Mouse (Mus musculus) stomach, embryonic 14.5 days (tissue): ENCODE measurements around the gene Gm5286. TPM values are rescaled to one million over a fixed set of nuclear protein-coding genes. Genes with fewer than 3 reads are reported as not detected.
"Not testable (repeated sequence)": the region's sequence is repeated elsewhere in the genome, so short reads cannot be mapped to it uniquely, and the experiment has no call there.

Source experiments
- ATAC-seq: fragments of 200-750 bp; cut with Nextera tagmentation; 2 replicates; pipeline ENCODE4 v1.8.0; 2017; ENCODE audit warnings: low read depth, moderate TSS enrichment; ENCODE audit not compliant: insufficient number of reproducible peaks, insufficient read depth, low FRiP score
- H3K27ac ChIP-seq: fragments of 300-500 bp; sonication (generic); 2 replicates; pipeline ENCODE4 v1.5.1; 2014; ENCODE audit warnings: mild to moderate bottlenecking, low read length, moderate library complexity, mixed read lengths
- H3K27me3 ChIP-seq: fragments of 300-500 bp; sonication (generic); 2 replicates; pipeline ENCODE4 v1.6.1; 2014; ENCODE audit warnings: low read length, control low read depth, mixed read lengths; ENCODE audit not compliant: control insufficient read depth, insufficient read depth
- H3K36me3 ChIP-seq: fragments of 300-500 bp; sonication (generic); 2 replicates; pipeline ENCODE4 v1.6.1; 2014; ENCODE audit warnings: mild to moderate bottlenecking, control low read depth, low read length, moderate library complexity, mixed read lengths; ENCODE audit not compliant: control insufficient read depth, insufficient read depth
- H3K4me1 ChIP-seq: fragments of 300-500 bp; sonication (generic); 2 replicates; pipeline ENCODE4 v1.6.1; 2014; ENCODE audit warnings: low read length, control low read depth, mixed read lengths; ENCODE audit not compliant: control insufficient read depth, insufficient read depth
- H3K4me2 ChIP-seq: fragments of 300-500 bp; sonication (generic); replicated peaks from 2 replicates; pipeline ENCODE4 v1.6.1; 2014; ENCODE audit warnings: low read depth, low read length, control low read depth
- H3K4me3 ChIP-seq: fragments of 300-500 bp; sonication (generic); 2 replicates; pipeline ENCODE4 v1.5.1; 2014; ENCODE audit warnings: low read depth, low read length, control low read depth
- H3K9ac ChIP-seq: fragments of 300-500 bp; sonication (generic); replicated peaks from 2 replicates; pipeline ENCODE4 v1.6.1; 2014; ENCODE audit warnings: low read depth, mild to moderate bottlenecking, control low read depth, low read length, moderate library complexity, mixed read lengths
- H3K9me3 ChIP-seq: fragments of 300-500 bp; sonication (generic); 2 replicates; pipeline ENCODE4 v1.6.1; 2016; ENCODE audit warnings: low read depth, low read length, control low read depth; ENCODE audit not compliant: control insufficient read depth
- WGBS: fragments of 180-500 bp; shearing (Covaris S2); extraction: QIAGEN DNeasy Blood & Tissue Kit; methylation state at CpG from one replicate; pipeline ENCODE4 v1.1.7; 2014; 5-methylcytosine and 5-hydroxymethylcytosine counted together
- polyA plus RNA-seq: library from polyadenylated mRNA; unstranded; fragments of >200 nt; fragmentation: Nextera tagmentation; extraction: Ambion mirVana; gene quantifications from 2 replicates; pipeline ENCODE4 v1.2.1, GENCODE M21; 2014

The Gm5286 gene
- not detected in 2 replicates for polyA plus RNA-seq

DNA sequence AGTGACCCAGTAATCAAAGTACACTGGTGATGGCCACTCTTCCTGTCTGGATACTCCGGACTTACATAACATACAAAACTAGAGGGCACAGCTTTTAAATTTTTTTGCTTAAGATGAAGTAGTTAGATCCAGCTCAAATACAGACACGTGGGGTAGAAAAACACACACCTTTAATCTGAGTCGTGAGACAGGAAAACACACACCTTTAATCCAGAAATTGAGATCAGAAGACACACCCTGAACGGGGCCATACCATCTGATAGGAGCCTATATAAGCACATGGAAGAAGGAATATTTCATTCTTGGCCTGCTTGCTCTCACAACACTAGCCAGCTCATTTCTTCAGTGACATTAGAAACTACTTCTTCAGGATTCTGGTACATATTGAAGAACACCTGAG is at the start of gene Gm5286:
Gm5286 (plus strand) TSS at position 301 of the 400 bp plus-strand sequence.
- H3K4me2 ChIP-seq, H3K36me3 ChIP-seq, ATAC-seq, H3K9ac ChIP-seq, H3K4me3 ChIP-seq, H3K27ac ChIP-seq, H3K9me3 ChIP-seq, H3K4me1 ChIP-seq, H3K27me3 ChIP-seq: not testable (repeated sequence)
- 84% methylated on average over 1 of the region's 4 CpGs for WGBS

DNA sequence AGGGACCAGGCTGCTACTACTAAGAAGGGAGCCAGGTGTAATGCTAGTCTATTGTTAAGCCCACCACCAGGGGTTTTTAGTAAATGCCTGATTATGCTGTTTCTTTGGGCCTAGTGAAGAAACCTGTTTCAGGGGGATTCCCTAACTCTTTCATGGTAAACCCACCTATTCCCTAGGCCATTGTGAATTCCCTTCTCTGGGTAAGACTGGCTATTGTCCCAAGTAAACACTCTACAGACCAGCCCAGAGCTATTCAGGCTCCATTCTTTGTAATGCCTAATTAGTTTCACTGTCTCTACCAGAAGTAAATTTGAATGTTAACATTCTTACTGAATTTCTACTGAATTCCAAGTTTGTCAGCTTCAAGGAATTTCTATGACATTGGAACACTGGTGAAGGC is 29.2 kb upstream of the Gm5286 start:
- H3K4me1 ChIP-seq, H3K4me2 ChIP-seq, H3K9ac ChIP-seq, H3K27ac ChIP-seq, H3K27me3 ChIP-seq, H3K4me3 ChIP-seq, H3K36me3 ChIP-seq, H3K9me3 ChIP-seq, ATAC-seq: not testable (repeated sequence)

- WGBS: 85% methylated on average over 1 of the region's 1 CpGs
- not testable (repeated sequence) for H3K4me3 ChIP-seq, ATAC-seq, H3K9me3 ChIP-seq, H3K27me3 ChIP-seq, H3K4me1 ChIP-seq, H3K4me2 ChIP-seq, H3K36me3 ChIP-seq, H3K9ac ChIP-seq, H3K27ac ChIP-seq
These were observed 18.4 kb upstream of the Gm5286 start, which contains the start of gene Gm10696 for GRCm38 (mm10) chr3:94178093-94178492. Gm10696 (minus strand) TSS chr3:94178193.

Other genes with a start within 250 kb of the Gm5286 start
- gene Tdpoz5, start 235.4 kb upstream of the Gm5286 start, polyA plus RNA-seq: not detected in 2 replicates
- not detected in 2 replicates for gene Gm9125, start 141.8 kb upstream of the Gm5286 start, polyA plus RNA-seq
- not detected in 2 replicates for gene Gm10697, start 124.1 kb upstream of the Gm5286 start, polyA plus RNA-seq
- not detected in 2 replicates for gene Gm10696, start 18.5 kb upstream of the Gm5286 start, polyA plus RNA-seq
- gene Gm4778, start 67.3 kb downstream of the Gm5286 start, polyA plus RNA-seq: not detected in 2 replicates
- 12.7 and 12.8 TPM in 2 replicates for gene Them4, start 113.4 kb downstream of the Gm5286 start, polyA plus RNA-seq
- gene Them5, start 145.4 kb downstream of the Gm5286 start, polyA plus RNA-seq: 1.4 and 1.6 TPM in 2 replicates
- 2.1 and 2.2 TPM in 2 replicates for gene C2cd4d, start 165.7 kb downstream of the Gm5286 start, polyA plus RNA-seq
- gene Rorc, start 176.1 kb downstream of the Gm5286 start, polyA plus RNA-seq: 4.2 and 5.3 TPM in 2 replicates
- gene Lingo4, start 201.8 kb downstream of the Gm5286 start, polyA plus RNA-seq: 0.20 and 0.51 TPM in 2 replicates
- gene Tdrkh, start 216.6 kb downstream of the Gm5286 start, polyA plus RNA-seq: 10.6 and 12.6 TPM in 2 replicates
- 66.6 and 67.5 TPM in 2 replicates for gene Mrpl9, start 246.6 kb downstream of the Gm5286 start, polyA plus RNA-seq
- 0.66 and 0.90 TPM in 2 replicates for gene Oaz3, start 247.2 kb downstream of the Gm5286 start, polyA plus RNA-seq